Mouse (Mus musculus): ENCODE data around the gene Tifab. TPM values are rescaled to one million over a fixed set of nuclear protein-coding genes. Genes with fewer than 3 reads are reported as not detected.

The Tifab gene
- polyA plus RNA-seq, 1 experiment = 8.2 TPM

- WGBS = 99% methylated on average over 2 of the region's 2 CpGs
- Histone ChIP-seq H3K27ac (ENCODE audit: insufficient read depth, low read depth, low read length) (peak within 1 kb of the TSS; percentile 67), H3K4me1 (ENCODE audit: control insufficient read depth, insufficient read depth, insufficient read length, low read length) (peaks cover 14% of the 10 kb centered on the region), H3K36me3 (ENCODE audit: control insufficient read depth, insufficient read depth, low read length) (no peaks in the 10 kb centered on the region), H3K4me3 (ENCODE audit: low read depth, low read length) (peak within 1 kb of the TSS; percentile 95), H3K27me3 (ENCODE audit: control insufficient read depth, insufficient read depth, low read length) (no peaks in the 10 kb centered on the region)
- TF ChIP-seq POLR2A (IDR thresholded peaks at IDR 0.05; ENCODE audit: low read depth, low read length) = no peak
- TF ChIP-seq CTCF (IDR thresholded peaks at IDR 0.05; ENCODE audit: extremely low read depth, insufficient read length, insufficient replicate concordance, low read depth, low read length) = no peak
Observed at GRCm38 (mm10) chr13:56136200-56136599, 42.5 kb downstream of the Tifab start, which contains the start of gene H2afy. H2afy (minus strand) TSS chr13:56136361.

GRCm38 (mm10) chr13:56135231-56136052 lies 43.2 kb downstream of the Tifab start:
- Histone ChIP-seq H3K36me3 (ENCODE audit: control insufficient read depth, insufficient read depth, low read length) (no peaks in the 10 kb centered on the region), H3K27ac (ENCODE audit: insufficient read depth, low read depth, low read length) (peak overlapping the region; percentile 67), H3K4me3 (ENCODE audit: low read depth, low read length) (peak overlapping the region; percentile 95), H3K4me1 (ENCODE audit: control insufficient read depth, insufficient read depth, insufficient read length, low read length) (peaks cover 14% of the 10 kb centered on the region), H3K27me3 (ENCODE audit: control insufficient read depth, insufficient read depth, low read length) (no peaks in the 10 kb centered on the region)
- 1% methylated on average over 87 of the region's 89 CpGs for WGBS
- TF ChIP-seq CTCF (IDR thresholded peaks at IDR 0.05; ENCODE audit: extremely low read depth, insufficient read length, insufficient replicate concordance, low read depth, low read length) (no peak), POLR2A (IDR thresholded peaks at IDR 0.05; ENCODE audit: low read depth, low read length) (no peak; the same call in none of the 2 replicates)

GRCm38 (mm10) chr13:56134631-56135181 lies 44.0 kb downstream of the Tifab start:
- no peaks in the 10 kb centered on the region for H3K27me3 ChIP-seq (ENCODE audit: control insufficient read depth, insufficient read depth, low read length)
- under 1% methylated on average over 50 of the region's 50 CpGs for WGBS
- H3K4me1 ChIP-seq (ENCODE audit: control insufficient read depth, insufficient read depth, insufficient read length, low read length) = peaks cover 14% of the 10 kb centered on the region
- TF ChIP-seq CTCF (IDR thresholded peaks at IDR 0.05; ENCODE audit: extremely low read depth, insufficient read length, insufficient replicate concordance, low read depth, low read length) (no peak), POLR2A (IDR thresholded peaks at IDR 0.05; ENCODE audit: low read depth, low read length) (no peak)
- H3K27ac ChIP-seq (ENCODE audit: insufficient read depth, low read depth, low read length) = peak overlapping the region; percentile 67
- peak overlapping the region; percentile 95 for H3K4me3 ChIP-seq (ENCODE audit: low read depth, low read length)
- H3K36me3 ChIP-seq (ENCODE audit: control insufficient read depth, insufficient read depth, low read length) = no peaks in the 10 kb centered on the region

GRCm38 (mm10) chr13:56134031-56134430 lies 44.7 kb downstream of the Tifab start:
- H3K27me3 ChIP-seq (ENCODE audit: control insufficient read depth, insufficient read depth, low read length) = no peaks in the 10 kb centered on the region
- H3K4me1 ChIP-seq (ENCODE audit: control insufficient read depth, insufficient read depth, insufficient read length, low read length) = peaks cover 14% of the 10 kb centered on the region
- H3K36me3 ChIP-seq (ENCODE audit: control insufficient read depth, insufficient read depth, low read length) = no peaks in the 10 kb centered on the region
- no peak for TF ChIP-seq CTCF (IDR thresholded peaks at IDR 0.05; ENCODE audit: extremely low read depth, insufficient read length, insufficient replicate concordance, low read depth, low read length)
- no peak for TF ChIP-seq POLR2A (IDR thresholded peaks at IDR 0.05; ENCODE audit: low read depth, low read length)
- peak overlapping the region; percentile 67 for H3K27ac ChIP-seq (ENCODE audit: insufficient read depth, low read depth, low read length)
- no peak overlapping the region for H3K4me3 ChIP-seq (ENCODE audit: low read depth, low read length)
- 22% methylated on average over 5 of the region's 5 CpGs for WGBS

- H3K27me3 ChIP-seq (ENCODE audit: control insufficient read depth, insufficient read depth, low read length) = no peaks in the 10 kb centered on the region
- TF ChIP-seq POLR2A (IDR thresholded peaks at IDR 0.05; ENCODE audit: low read depth, low read length) = no peak
- no peak for TF ChIP-seq CTCF (IDR thresholded peaks at IDR 0.05; ENCODE audit: extremely low read depth, insufficient read length, insufficient replicate concordance, low read depth, low read length)
- no peak overlapping the region for H3K4me3 ChIP-seq (ENCODE audit: low read depth, low read length)
- peaks cover 4% of the 10 kb centered on the region; the same call in 1 of the 2 replicates for H3K36me3 ChIP-seq (ENCODE audit: control insufficient read depth, insufficient read depth, low read length)
- H3K27ac ChIP-seq (ENCODE audit: insufficient read depth, low read depth, low read length) = no peak overlapping the region
- WGBS = 73% methylated on average over 7 of the region's 7 CpGs
- H3K4me1 ChIP-seq (ENCODE audit: control insufficient read depth, insufficient read depth, insufficient read length, low read length) = peaks cover 14% of the 10 kb centered on the region
Observed at GRCm38 (mm10) chr13:56132941-56133340, 45.7 kb downstream of the Tifab start.

- H3K4me3 ChIP-seq (ENCODE audit: low read depth, low read length) = no peak overlapping the region; the same call in 1 of the 2 replicates
- H3K36me3 ChIP-seq (ENCODE audit: control insufficient read depth, insufficient read depth, low read length) = peaks cover 7% of the 10 kb centered on the region
- H3K27me3 ChIP-seq (ENCODE audit: control insufficient read depth, insufficient read depth, low read length) = no peaks in the 10 kb centered on the region
- peaks cover 14% of the 10 kb centered on the region for H3K4me1 ChIP-seq (ENCODE audit: control insufficient read depth, insufficient read depth, insufficient read length, low read length)
- H3K27ac ChIP-seq (ENCODE audit: insufficient read depth, low read depth, low read length) = no peak overlapping the region
- TF ChIP-seq CTCF (IDR thresholded peaks at IDR 0.05; ENCODE audit: extremely low read depth, insufficient read length, insufficient replicate concordance, low read depth, low read length) = no peak
- TF ChIP-seq POLR2A (IDR thresholded peaks at IDR 0.05; ENCODE audit: low read depth, low read length) = no peak
- 65% methylated on average over 11 of the region's 11 CpGs for WGBS
Observed at GRCm38 (mm10) chr13:56132326-56132936, 46.3 kb downstream of the Tifab start.

- Histone ChIP-seq H3K36me3 (ENCODE audit: control insufficient read depth, insufficient read depth, low read length) (peaks cover 20% of the 10 kb centered on the region), H3K27me3 (ENCODE audit: control insufficient read depth, insufficient read depth, low read length) (no peaks in the 10 kb centered on the region), H3K4me3 (ENCODE audit: low read depth, low read length) (no peak overlapping the region), H3K27ac (ENCODE audit: insufficient read depth, low read depth, low read length) (no peak overlapping the region), H3K4me1 (ENCODE audit: control insufficient read depth, insufficient read depth, insufficient read length, low read length) (peaks cover 22% of the 10 kb centered on the region)
- TF ChIP-seq POLR2A (IDR thresholded peaks at IDR 0.05; ENCODE audit: low read depth, low read length) (no peak), CTCF (IDR thresholded peaks at IDR 0.05; ENCODE audit: extremely low read depth, insufficient read length, insufficient replicate concordance, low read depth, low read length) (no peak)
- WGBS = 66% methylated on average over 8 of the region's 8 CpGs
Observed at GRCm38 (mm10) chr13:56130544-56130943, 48.1 kb downstream of the Tifab start.

Measured in small intestine, adult 2 months (tissue).